Mouse (Mus musculus) erythroblast, embryonic 14.5 days (primary cell): ENCODE results near the gene Cfap43.

Source experiments
- GATA1 ChIP-seq: IDR thresholded peaks from 2 replicates; pipeline ENCODE4 v1.6.1; 2012; ENCODE audit warnings: low read length, inconsistent platforms, mixed read lengths
- TAL1 ChIP-seq: IDR thresholded peaks from 3 replicates; pipeline ENCODE4 v1.6.1; 2012; ENCODE audit warnings: low read length, inconsistent platforms, mixed read lengths

DNA sequence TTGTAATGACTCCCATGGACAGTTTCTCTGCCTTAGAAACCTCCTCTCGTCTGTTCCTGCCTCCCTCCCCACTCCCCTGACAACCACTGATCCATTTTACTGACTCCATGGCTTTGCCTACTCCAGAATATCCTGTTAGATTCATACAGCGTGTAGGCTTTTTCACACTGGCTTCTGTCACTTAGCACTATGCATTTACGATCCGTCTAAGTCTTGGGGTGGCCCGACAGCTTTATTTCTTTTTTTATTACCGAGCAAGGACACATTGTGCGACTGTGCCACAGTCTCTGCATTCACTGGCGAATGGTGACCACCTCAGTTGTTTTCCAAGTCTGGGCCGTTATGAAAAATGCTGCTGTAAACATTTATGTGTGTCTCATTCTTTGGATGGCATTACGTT is 120.5 kb downstream of the Cfap43 start:
- no peak for TF ChIP-seq TAL1
- no peak for TF ChIP-seq GATA1
